Mouse (Mus musculus): ENCODE measurements around the gene Ahrr.

DNA sequence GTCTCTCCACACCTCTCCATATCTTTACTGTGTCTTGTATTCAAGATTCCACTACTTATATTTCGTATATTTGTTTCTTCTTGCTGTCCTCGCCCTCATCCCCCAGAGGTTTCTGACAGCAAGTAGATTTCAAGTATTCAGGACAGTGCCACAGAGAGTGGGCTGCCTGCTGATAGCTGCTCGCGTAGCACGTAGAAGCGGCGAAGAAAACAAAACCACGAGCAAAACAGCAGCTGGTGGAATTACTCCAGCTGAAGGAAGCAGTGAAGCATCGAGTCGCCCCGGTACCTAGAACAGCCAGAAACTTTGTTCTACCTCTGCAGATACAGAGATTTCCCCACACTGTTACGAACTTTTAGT lies 83.2 kb downstream of the Ahrr start:
- no peak for TF ChIP-seq POLR2A (IDR thresholded peaks at IDR 0.05; ENCODE audit: borderline replicate concordance, extremely low read depth, insufficient read depth, insufficient read length, poor library complexity, severe bottlenecking)
- TF ChIP-seq CTCF (IDR thresholded peaks at IDR 0.05; ENCODE audit: borderline replicate concordance, extremely low read depth, insufficient read depth, insufficient read length), result no peak
